Mouse (Mus musculus): ENCODE measurements around the gene Slc16a13. TPM values are rescaled to one million over a fixed set of nuclear protein-coding genes. Genes with fewer than 3 reads are reported as not detected.
A peak's percentile ranks its signal among the peaks of the same experiment; 100 is the strongest.

The Slc16a13 gene
- total RNA-seq (2014; fragmentation: Nextera tagmentation), result 2.4 and 3.1 TPM in 2 replicates
- 0.19 and 4.7 TPM in 2 replicates for total RNA-seq (2017)

DNA sequence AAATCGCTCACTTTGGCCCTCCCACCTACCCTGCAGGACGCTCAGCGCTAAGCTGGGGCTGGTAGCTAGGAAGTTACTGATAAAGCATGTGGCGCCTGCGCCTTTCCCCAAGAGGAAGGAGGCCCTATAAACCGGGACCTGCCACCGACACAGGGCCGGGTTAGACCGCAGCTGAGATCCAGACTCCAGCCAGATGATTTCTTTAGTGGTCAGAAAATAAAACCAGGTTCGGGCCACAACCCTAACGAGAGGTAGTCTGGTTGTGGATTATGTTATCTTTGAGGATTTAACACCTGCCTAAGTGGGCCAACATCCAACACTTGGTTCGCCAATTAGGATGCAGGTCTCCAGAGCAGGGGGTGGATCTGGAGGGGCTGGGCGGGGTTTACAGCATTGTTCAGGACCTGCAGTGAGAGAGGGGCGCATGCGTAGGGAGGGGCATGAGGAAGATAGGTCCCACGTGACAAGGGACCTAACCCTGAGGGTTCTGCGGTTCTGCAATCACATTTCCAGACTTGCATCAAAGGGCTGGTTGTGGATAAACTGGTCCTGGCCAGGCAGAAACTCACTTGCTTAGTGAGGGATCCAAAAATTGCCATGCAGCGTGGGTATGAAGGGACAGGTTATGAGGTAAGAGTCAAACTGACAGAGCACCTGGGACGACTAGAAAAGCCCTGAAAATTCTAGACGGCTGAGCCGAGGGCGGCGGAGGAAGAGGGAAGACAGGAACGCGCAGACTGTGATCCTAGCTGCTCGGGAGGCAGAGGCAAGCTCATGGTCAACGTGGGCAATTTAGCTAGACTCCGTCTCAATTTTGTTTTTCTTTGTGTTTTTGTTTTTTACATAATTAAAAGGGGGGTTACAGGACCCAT lies at the start of gene Slc16a13:
Slc16a13 (minus strand) TSS at position 334 of the 872 bp plus-strand sequence.
- peak; percentile 83 for ATAC-seq (replicated peaks; ENCODE audit: low FRiP score, low TSS enrichment, poor library complexity, severe bottlenecking)

- ATAC-seq (replicated peaks; ENCODE audit: low FRiP score, low TSS enrichment, poor library complexity, severe bottlenecking), result no peak
Observed at GRCm38 (mm10) chr11:70266405-70266804, 45.5 kb upstream of the Slc16a13 start.

DNA sequence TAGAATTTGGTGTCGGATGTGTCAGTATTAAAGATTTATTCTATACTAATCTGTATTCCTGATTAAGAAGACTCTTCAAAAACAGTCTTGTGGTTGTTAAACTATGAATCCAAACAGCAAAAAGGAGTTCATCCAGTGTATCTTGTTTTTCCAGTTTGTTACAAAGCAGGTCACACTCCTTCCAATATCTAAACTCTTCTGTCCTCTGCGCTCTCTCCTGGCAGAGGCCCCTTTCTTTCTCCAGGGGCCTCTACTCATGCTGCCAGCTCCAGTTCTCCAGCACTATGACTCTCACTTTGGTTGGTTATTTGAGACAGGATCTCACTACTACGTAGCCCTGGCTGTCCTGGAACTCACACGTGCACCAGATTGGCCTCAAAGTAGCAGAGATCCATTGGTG lies 45.0 kb upstream of the Slc16a13 start:
- ATAC-seq (replicated peaks; ENCODE audit: low FRiP score, low TSS enrichment, poor library complexity, severe bottlenecking), result no peak

GRCm38 (mm10) chr11:70265252-70265651 lies 44.4 kb upstream of the Slc16a13 start:
- no peak for ATAC-seq (replicated peaks; ENCODE audit: low FRiP score, low TSS enrichment, poor library complexity, severe bottlenecking)

GRCm38 (mm10) chr11:70259035-70259434 lies 38.2 kb upstream of the Slc16a13 start:
- ATAC-seq (replicated peaks; ENCODE audit: low FRiP score, low TSS enrichment, poor library complexity, severe bottlenecking), result no peak

DNA sequence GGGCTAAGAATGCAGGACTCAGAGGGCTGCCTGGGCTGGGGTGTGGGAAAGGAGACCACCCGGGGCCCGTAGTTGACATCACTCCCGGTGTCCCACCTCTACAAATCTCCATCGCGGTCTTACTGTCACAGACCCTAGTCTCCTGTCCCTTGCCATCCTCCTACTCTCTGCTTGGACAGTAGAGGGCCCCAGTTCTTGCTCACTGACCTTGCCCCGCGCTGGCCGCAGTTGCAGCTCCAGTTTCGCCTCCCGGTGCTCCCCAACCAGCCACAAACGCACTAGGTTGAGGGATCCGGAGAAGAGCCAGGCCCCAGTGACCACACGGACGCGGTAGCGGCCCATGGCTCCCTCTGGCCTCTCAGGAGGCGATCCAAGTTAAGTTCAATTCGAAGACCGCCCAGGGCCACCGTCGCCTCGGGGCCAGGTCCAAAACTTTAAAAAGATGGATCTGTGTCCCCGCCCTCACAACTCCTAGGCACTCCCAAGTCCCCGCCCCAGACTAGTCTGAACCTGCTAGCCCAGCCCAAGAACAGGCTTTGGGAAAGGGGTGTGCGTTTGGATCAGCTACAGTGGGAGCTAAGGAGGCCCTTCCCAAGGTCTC lies 34.2 kb upstream of the Slc16a13 start, which contains the start of gene Alox12:
Alox12 (minus strand) TSS at position 423 of the 601 bp plus-strand sequence.
- no peak for ATAC-seq (replicated peaks; ENCODE audit: low FRiP score, low TSS enrichment, poor library complexity, severe bottlenecking)

- no peak for ATAC-seq (replicated peaks; ENCODE audit: low FRiP score, low TSS enrichment, poor library complexity, severe bottlenecking)
Observed at GRCm38 (mm10) chr11:70254337-70254736, 33.5 kb upstream of the Slc16a13 start.

GRCm38 (mm10) chr11:70251853-70252252 lies 31.0 kb upstream of the Slc16a13 start:
- no peak for ATAC-seq (replicated peaks; ENCODE audit: low FRiP score, low TSS enrichment, poor library complexity, severe bottlenecking)

DNA sequence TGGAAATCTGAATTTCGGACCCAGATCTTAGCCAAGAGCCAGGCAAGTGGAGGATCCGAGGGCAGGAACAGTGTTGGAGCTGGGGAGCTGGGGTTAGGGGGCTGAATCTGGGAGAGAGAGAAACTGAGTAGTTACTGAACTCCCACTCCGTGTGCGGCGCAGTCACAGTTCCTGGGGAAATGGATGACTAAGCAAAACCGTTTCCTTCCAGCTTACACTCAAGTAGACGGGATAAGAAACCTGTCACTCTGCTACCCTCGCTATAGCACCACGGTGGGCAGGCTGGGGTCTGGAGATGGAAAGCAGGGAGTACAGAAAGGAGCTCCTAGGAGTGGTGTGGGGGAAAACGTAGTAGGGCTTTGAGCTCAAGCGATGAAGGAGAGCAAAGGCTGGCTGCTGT lies 29.3 kb upstream of the Slc16a13 start:
- ATAC-seq (replicated peaks; ENCODE audit: low FRiP score, low TSS enrichment, poor library complexity, severe bottlenecking), result no peak

GRCm38 (mm10) chr11:70247136-70247845 lies 26.4 kb upstream of the Slc16a13 start:
- ATAC-seq (replicated peaks; ENCODE audit: low FRiP score, low TSS enrichment, poor library complexity, severe bottlenecking), result peak; percentile 69; the same call in 1 of the 2 replicates

- no peak for ATAC-seq (replicated peaks; ENCODE audit: low FRiP score, low TSS enrichment, poor library complexity, severe bottlenecking)
Observed at GRCm38 (mm10) chr11:70242591-70242990, 21.7 kb upstream of the Slc16a13 start.

DNA sequence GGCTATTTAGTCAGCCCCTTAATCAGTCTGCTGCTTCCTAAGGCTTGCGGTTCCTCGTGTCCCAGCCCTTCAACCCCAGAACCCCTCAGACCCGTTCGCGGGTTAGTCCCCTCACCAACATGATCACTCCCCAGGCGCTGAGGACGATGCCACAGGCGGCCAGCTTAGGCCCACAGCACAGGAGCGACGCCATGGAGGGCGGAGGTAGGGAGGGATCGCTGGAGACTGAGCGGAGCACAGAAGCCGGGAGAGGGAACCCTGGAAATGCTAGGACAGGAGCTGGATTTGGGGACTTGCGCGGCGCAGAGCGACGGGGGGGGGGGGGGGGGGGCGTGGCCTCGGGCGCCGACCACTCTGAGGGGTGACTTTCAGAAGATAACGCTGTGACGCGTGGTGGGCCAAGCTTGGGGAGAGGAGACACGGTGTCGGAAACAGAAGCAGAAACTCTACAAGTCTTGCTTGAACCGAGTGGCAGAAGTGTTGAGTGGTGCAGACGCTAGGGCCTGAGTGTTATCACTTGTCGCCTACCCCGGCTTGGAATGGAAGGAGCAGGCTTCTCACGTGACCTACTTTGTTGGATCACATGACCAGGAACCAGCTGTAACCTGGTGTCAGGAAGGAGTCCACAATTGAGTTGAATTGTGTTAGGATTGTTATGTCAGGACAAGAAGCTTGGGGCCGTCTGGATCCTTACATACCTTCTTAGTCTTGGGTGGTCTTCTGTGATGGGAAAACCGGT lies 18.8 kb upstream of the Slc16a13 start, which contains the start of the genes Gm21988 and Rnasek:
Gm21988 (minus strand) TSS at position 290 of the 739 bp plus-strand sequence.
Rnasek (minus strand) TSS at position 302 of the 739 bp plus-strand sequence.
- ATAC-seq (replicated peaks; ENCODE audit: low FRiP score, low TSS enrichment, poor library complexity, severe bottlenecking), result peak; percentile 41

DNA sequence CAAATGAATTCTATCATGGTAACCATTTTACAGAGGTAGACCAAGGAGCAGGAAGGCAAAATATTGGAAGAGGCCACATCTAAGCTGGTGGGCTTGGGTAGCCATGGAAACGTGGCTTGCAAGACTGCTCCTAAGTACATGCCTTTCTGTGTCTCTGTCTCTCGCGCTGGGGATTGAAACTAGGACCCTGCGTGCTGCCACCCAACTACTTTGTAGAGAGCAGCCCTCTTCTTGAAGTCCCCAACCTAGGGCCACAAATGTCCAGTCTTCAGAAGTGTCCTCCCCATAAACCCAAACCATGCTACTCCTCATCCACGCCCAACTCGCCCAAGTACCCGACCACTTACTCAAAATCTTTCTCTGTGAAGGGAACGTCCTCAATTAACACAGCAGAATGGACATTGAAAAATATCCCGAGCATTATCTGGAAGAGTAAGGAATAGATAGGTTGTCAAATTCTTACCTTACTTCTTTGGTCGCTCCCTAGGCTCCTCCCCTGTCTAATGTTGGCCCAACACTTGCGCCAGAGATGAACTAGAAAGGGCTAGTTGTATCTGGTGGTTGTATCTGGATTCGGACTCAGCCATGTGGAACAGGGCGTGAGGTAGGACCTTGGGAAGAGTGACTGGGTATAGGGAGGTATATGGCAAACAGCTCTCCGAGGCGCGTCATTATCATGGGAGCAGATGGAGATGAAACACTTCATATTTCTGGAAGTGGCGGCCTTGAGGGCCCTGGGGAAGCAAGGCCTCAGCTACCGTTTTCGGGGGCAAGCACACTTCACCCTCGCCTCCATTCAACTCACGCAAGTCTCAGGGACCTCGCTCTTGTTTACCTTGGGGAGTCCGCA lies 18.0 kb upstream of the Slc16a13 start:
- no peak for ATAC-seq (replicated peaks; ENCODE audit: low FRiP score, low TSS enrichment, poor library complexity, severe bottlenecking)

- ATAC-seq (replicated peaks; ENCODE audit: low FRiP score, low TSS enrichment, poor library complexity, severe bottlenecking), result peak; percentile 89
Observed at GRCm38 (mm10) chr11:70237457-70238167, 16.7 kb upstream of the Slc16a13 start, which contains the start of gene 0610010K14Rik. 0610010K14Rik (minus strand) TSS chr11:70237914.

DNA sequence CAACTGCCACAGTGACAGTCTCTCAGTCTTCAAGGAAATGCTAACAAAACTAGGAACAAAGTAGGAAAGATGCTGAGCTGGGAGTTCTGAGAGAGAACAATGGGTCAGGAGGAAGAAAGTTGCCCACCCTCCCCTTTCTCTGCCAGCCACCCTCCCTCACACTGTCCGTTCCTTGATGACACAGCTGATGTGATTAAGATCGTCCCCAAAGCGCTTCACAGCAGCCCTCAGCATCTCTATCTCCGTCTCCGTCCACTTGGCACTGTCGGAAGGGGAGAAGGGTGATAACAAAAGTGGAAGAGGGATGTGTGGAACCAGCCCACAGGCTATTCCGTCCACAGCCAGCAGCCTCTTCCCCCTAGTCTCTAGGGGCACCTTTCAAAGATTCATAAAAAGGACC lies 15.9 kb upstream of the Slc16a13 start:
- no peak for ATAC-seq (replicated peaks; ENCODE audit: low FRiP score, low TSS enrichment, poor library complexity, severe bottlenecking)

DNA sequence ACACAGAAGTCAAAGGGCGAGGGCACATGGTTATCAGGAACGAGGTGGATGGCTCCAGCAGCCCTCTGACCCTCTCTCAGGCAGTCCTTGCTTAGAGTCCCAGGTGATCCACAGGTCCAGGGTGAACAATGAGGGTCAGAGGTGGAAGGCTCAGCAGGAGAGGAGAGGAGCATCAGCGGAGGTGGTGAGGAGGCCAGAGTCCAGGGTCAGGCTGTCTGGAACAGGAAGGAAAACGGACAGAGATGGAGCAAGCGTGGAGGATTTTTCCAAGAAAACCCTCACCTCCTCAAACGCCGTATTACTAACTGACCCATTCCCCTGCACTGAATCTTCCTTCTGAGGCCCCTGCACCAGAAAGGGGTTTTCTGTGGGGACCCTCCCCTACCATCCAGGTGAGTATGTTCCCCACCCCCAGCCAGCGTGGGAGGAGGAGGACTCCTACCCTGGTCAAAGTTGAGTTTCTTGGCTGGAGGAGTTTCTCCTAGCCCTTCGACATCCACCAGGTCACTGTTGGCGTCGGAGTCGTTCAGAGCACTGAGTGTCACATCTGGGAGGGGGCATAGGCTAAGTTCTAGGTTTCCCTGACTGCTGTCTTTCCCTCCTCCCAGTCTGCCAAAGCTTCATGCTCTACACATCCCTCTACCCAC lies 14.5 kb upstream of the Slc16a13 start:
- ATAC-seq (replicated peaks; ENCODE audit: low FRiP score, low TSS enrichment, poor library complexity, severe bottlenecking), result no peak

DNA sequence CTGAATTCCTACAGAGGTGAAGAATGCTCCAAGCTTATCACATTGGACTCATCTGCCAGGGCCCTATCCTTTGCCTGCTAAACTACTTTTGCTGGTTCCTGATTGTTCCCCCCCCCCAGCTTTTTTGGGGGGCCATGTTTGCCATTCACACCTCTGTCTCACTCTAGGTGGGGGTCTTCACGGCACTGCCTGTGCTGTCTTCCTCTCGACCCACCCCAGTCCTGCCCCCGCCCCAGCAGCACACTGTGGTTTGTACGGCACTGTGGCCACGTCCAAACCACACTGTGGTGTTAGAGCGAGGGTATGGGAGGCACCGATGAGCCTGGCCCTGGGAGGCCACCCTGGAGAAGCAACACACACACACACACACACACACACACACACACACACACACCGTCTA lies 13.6 kb upstream of the Slc16a13 start:
- no peak for ATAC-seq (replicated peaks; ENCODE audit: low FRiP score, low TSS enrichment, poor library complexity, severe bottlenecking)

Measured in megakaryocyte-erythroid progenitor cell, adult 5-6 weeks (primary cell).